Mouse (Mus musculus) forebrain, postnatal 0 days (tissue): ENCODE measurements around the gene Gpd2. TPM values are rescaled to one million over a fixed set of nuclear protein-coding genes. Genes with fewer than 3 reads are reported as not detected.

ENCODE experiments used
- ATAC-seq: fragments of 200-750 bp; cut with Nextera tagmentation; 2 replicates; pipeline ENCODE4 v1.8.0; 2017; ENCODE audit warnings: mild to moderate bottlenecking, moderate library complexity
- DNase-seq: peaks from one replicate; pipeline ENCODE4 v3.0.0-alpha.2; 2015
- H3K27ac ChIP-seq: fragments of 300-500 bp; sonication (generic); 2 replicates; pipeline ENCODE4 v1.5.1; 2014; ENCODE audit warnings: low read depth, mild to moderate bottlenecking, antibody characterized with exemption, low read length, moderate library complexity, mixed read lengths
- H3K27me3 ChIP-seq: fragments of 300-500 bp; sonication (generic); 2 replicates; pipeline ENCODE4 v1.6.1; 2014; ENCODE audit warnings: mild to moderate bottlenecking, low read length, mixed read lengths; ENCODE audit not compliant: insufficient read depth
- H3K36me3 ChIP-seq: fragments of 300-500 bp; sonication (generic); 2 replicates; pipeline ENCODE4 v1.6.1; 2014; ENCODE audit warnings: mild to moderate bottlenecking, moderate library complexity; ENCODE audit not compliant: insufficient read depth
- H3K4me1 ChIP-seq: fragments of 300-500 bp; sonication (generic); 2 replicates; pipeline ENCODE4 v1.6.1; 2014; ENCODE audit warnings: antibody characterized with exemption; ENCODE audit not compliant: insufficient read depth
- H3K4me2 ChIP-seq: fragments of 300-500 bp; sonication (generic); 2 replicates; pipeline ENCODE4 v1.6.1; 2014; ENCODE audit warnings: low read depth, mild to moderate bottlenecking, moderate library complexity
- H3K4me3 ChIP-seq: fragments of 300-500 bp; sonication (generic); 2 replicates; pipeline ENCODE4 v1.5.1; 2014; ENCODE audit warnings: low read depth, low read length, mixed read lengths
- H3K9ac ChIP-seq: fragments of 300-500 bp; sonication (generic); 2 replicates; pipeline ENCODE4 v1.6.1; 2014; ENCODE audit warnings: mild to moderate bottlenecking
- H3K9me3 ChIP-seq: fragments of 300-500 bp; sonication (generic); 2 replicates; pipeline ENCODE4 v1.6.1; 2016; ENCODE audit warnings: low read length
- CTCF ChIP-seq: sonication (generic); IDR thresholded peaks from 2 replicates; pipeline ENCODE4 v1.5.1; 2016; ENCODE audit warnings: antibody characterized with exemption, control low read depth, low read depth
- WGBS: fragments of 180-500 bp; shearing (Covaris S2); extraction: QIAGEN DNeasy Blood & Tissue Kit; methylation state at CpG from one replicate; pipeline ENCODE4 v1.1.7; 2014; 5-methylcytosine and 5-hydroxymethylcytosine counted together
- polyA plus RNA-seq: library from polyadenylated mRNA; unstranded; fragments of >200 nt; fragmentation: Nextera tagmentation; extraction: Ambion mirVana; gene quantifications from 2 replicates; pipeline ENCODE4 v1.2.1, GENCODE M21; 2015
- total RNA-seq: library from RNA; depleted of rRNA; stranded (reverse); fragments of >200 nt; gene quantifications from 2 replicates; pipeline ENCODE4 v1.2.3, GENCODE M21; 2014

Gene Gpd2
- total and polyA plus RNA-seq, 2 experiments from 2014 or later: 46.5 to 54.1 TPM

GRCm38 (mm10) chr2:57269690-57270435, 32.4 kb downstream of the Gpd2 start:
- peaks cover 4% of the 10 kb centered on the region; the same call in 1 of the 2 replicates for H3K36me3 ChIP-seq
- no peak overlapping the region for H3K9ac ChIP-seq
- no peak overlapping the region for H3K4me3 ChIP-seq
- no peaks in the 10 kb centered on the region for H3K27me3 ChIP-seq
- H3K4me2 ChIP-seq: no peak overlapping the region
- no peak for DNase-seq
- H3K4me1 ChIP-seq: no peaks in the 10 kb centered on the region
- no peaks in the 10 kb centered on the region for H3K9me3 ChIP-seq
- 81% methylated on average over 13 of the region's 13 CpGs for WGBS
- ATAC-seq: no peak
- no peak overlapping the region for H3K27ac ChIP-seq
- no peak for TF ChIP-seq CTCF

DNA sequence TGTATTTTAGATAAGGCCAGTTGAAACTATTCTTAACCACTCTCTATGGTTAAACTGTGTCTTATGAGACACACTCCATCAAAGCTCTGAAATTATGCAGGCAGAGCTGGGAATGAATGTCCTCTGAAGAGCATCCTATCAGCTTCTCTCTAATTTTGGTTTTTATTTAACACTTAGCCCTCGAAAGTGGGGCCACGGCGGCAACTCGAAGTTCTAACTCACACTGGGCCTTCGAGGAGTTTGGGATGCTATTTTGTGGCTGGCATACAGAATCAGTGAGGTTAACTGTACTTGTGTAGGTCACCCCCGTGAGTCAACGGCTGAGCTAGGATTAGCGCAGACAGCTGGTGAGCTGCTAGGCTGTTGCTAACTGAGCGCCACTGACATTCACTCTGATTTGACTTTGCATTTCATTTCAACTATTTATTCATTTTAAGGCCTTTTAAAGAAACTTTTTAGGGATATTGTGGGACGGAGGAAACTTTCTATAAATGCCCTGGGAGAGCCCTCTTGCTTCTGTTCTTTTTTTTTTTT, 42.8 kb downstream of the Gpd2 start:
- no peaks in the 10 kb centered on the region for H3K27me3 ChIP-seq
- H3K27ac ChIP-seq: no peak overlapping the region
- H3K4me1 ChIP-seq: no peaks in the 10 kb centered on the region
- ATAC-seq: no peak
- no peak overlapping the region for H3K9ac ChIP-seq
- no peaks in the 10 kb centered on the region for H3K36me3 ChIP-seq
- H3K4me3 ChIP-seq: no peak overlapping the region
- WGBS: 76% methylated on average over 10 of the region's 10 CpGs
- DNase-seq: no peak
- no peak overlapping the region for H3K4me2 ChIP-seq
- TF ChIP-seq CTCF: no peak
- H3K9me3 ChIP-seq: no peaks in the 10 kb centered on the region

DNA sequence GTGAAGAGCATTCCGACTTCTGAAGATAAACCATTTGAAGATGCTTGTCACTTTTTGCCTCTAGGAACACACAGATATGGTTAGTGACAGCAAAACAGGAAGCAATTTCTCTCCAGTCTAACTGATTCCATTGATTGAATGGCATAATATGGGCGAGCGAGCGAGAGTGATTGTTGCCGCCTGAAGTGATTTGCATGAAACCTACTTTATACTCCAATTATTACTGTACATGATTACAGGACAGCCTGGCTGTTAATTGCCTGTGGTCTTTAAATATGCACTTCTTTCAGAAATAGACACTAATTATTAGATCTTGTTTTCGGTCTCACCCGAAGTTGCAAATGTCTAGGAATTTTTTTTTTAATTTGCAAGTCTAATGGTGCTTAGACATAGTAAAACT, 46.4 kb downstream of the Gpd2 start:
- no peak overlapping the region for H3K4me3 ChIP-seq
- no peaks in the 10 kb centered on the region for H3K9me3 ChIP-seq
- ATAC-seq (peak; percentile 54; the same call in 1 of the 2 replicates), DNase-seq (no peak)
- no peaks in the 10 kb centered on the region for H3K36me3 ChIP-seq
- no peak overlapping the region for H3K27ac ChIP-seq
- no peaks in the 10 kb centered on the region for H3K4me1 ChIP-seq
- no peaks in the 10 kb centered on the region for H3K27me3 ChIP-seq
- H3K9ac ChIP-seq: no peak overlapping the region
- TF ChIP-seq CTCF: no peak
- peak overlapping the region; percentile 17; the same call in 1 of the 2 replicates for H3K4me2 ChIP-seq
- 25% methylated on average over 7 of the region's 7 CpGs for WGBS

- ATAC-seq: no peak
- Histone ChIP-seq H3K9me3 (no peaks in the 10 kb centered on the region), H3K9ac (no peak overlapping the region), H3K27me3 (no peaks in the 10 kb centered on the region), H3K27ac (no peak overlapping the region), H3K36me3 (no peaks in the 10 kb centered on the region), H3K4me2 (no peak overlapping the region), H3K4me1 (no peaks in the 10 kb centered on the region), H3K4me3 (no peak overlapping the region)
- DNase-seq: no peak
- 59% methylated on average over 4 of the region's 4 CpGs for WGBS
- TF ChIP-seq CTCF: no peak
These were observed 47.8 kb downstream of the Gpd2 start for GRCm38 (mm10) chr2:57285197-57285596.

DNA sequence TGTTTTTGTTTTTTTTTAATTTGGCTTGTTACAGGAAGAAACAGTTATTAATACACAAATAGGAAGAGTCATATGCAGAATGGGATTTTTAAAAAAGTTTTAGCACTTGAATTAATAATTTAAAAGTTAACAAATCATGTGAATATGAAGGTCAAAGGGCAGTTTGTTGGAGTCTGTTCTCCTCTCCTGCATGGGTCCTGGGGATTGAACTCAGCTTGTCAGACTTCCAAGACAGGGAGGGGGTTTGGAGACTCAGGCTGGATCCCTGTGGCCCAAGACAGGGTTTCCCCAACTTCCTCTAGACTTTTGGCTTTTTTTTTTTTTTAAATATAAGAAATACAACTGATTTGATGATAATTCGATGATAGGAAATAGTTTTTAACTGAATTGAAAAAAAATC, 50.6 kb downstream of the Gpd2 start:
- ATAC-seq: no peak
- H3K9ac ChIP-seq: no peak overlapping the region
- TF ChIP-seq CTCF: no peak
- no peaks in the 10 kb centered on the region for H3K36me3 ChIP-seq
- no peaks in the 10 kb centered on the region for H3K4me1 ChIP-seq
- 92% methylated on average over 1 of the region's 1 CpGs for WGBS
- H3K27ac ChIP-seq: no peak overlapping the region
- no peaks in the 10 kb centered on the region for H3K9me3 ChIP-seq
- H3K4me3 ChIP-seq: no peak overlapping the region
- no peaks in the 10 kb centered on the region for H3K27me3 ChIP-seq
- no peak for DNase-seq
- no peak overlapping the region for H3K4me2 ChIP-seq

GRCm38 (mm10) chr2:57293571-57293970, 56.1 kb downstream of the Gpd2 start:
- Histone ChIP-seq H3K27me3 (no peaks in the 10 kb centered on the region), H3K4me2 (no peak overlapping the region), H3K27ac (no peak overlapping the region), H3K9ac (no peak overlapping the region), H3K4me3 (no peak overlapping the region), H3K36me3 (no peaks in the 10 kb centered on the region), H3K9me3 (no peaks in the 10 kb centered on the region), H3K4me1 (no peaks in the 10 kb centered on the region)
- ATAC-seq (no peak), DNase-seq (no peak)
- TF ChIP-seq CTCF: no peak
- 95% methylated on average over 2 of the region's 2 CpGs for whole genome bisulfite sequencing

- Histone ChIP-seq H3K36me3 (no peaks in the 10 kb centered on the region), H3K9me3 (no peaks in the 10 kb centered on the region), H3K27ac (no peak overlapping the region), H3K27me3 (no peaks in the 10 kb centered on the region), H3K4me2 (no peak overlapping the region), H3K4me1 (no peaks in the 10 kb centered on the region), H3K4me3 (no peak overlapping the region), H3K9ac (no peak overlapping the region)
- 60% methylated on average over 4 of the region's 4 CpGs for WGBS
- no peak for TF ChIP-seq CTCF
- no peak for ATAC-seq
- DNase-seq: no peak
These were observed 58.6 kb downstream of the Gpd2 start for GRCm38 (mm10) chr2:57296069-57296468.
